Mouse (Mus musculus) WW6 (cell line): ENCODE data around the gene Actb.
"Not testable (repeated sequence)": the region's sequence is repeated elsewhere in the genome, so short reads cannot be mapped to it uniquely, and the experiment has no call there.

Source experiments
- DNase-seq: peaks from one replicate; pipeline ENCODE4 v3.0.0-alpha.2; 2013; ENCODE audit warnings: low read depth, low spot score

Actb gene

GRCm38 (mm10) chr5:142901846-142902505 is 4.6 kb downstream of the Actb start:
- no peak for DNase-seq

GRCm38 (mm10) chr5:142901355-142901802 is 5.2 kb downstream of the Actb start:
- no peak for DNase-seq

GRCm38 (mm10) chr5:142900651-142901050 is 5.9 kb downstream of the Actb start:
- DNase-seq: no peak

- DNase-seq: no peak
Observed at GRCm38 (mm10) chr5:142899932-142900533, 6.5 kb downstream of the Actb start.

GRCm38 (mm10) chr5:142899057-142899601 is 7.4 kb downstream of the Actb start:
- no peak for DNase-seq

- DNase-seq: no peak
Observed at GRCm38 (mm10) chr5:142898316-142898715, 8.2 kb downstream of the Actb start.

- no peak for DNase-seq
Observed at GRCm38 (mm10) chr5:142897568-142898248, 8.8 kb downstream of the Actb start.

- DNase-seq: no peak
Observed at GRCm38 (mm10) chr5:142896713-142897112, 9.8 kb downstream of the Actb start.

GRCm38 (mm10) chr5:142896192-142896591 is 10.4 kb downstream of the Actb start:
- no peak for DNase-seq

GRCm38 (mm10) chr5:142894918-142895613 is 11.5 kb downstream of the Actb start, which contains the start of gene Fbxl18:
Gene Fbxl18, minus strand, starts transcription at chr5:142895421.
- peak; percentile 74 for DNase-seq

GRCm38 (mm10) chr5:142891396-142891795 is 15.2 kb downstream of the Actb start:
- no peak for DNase-seq

GRCm38 (mm10) chr5:142887533-142887932 is 19.0 kb downstream of the Actb start:
- not testable (repeated sequence) for DNase-seq

- DNase-seq: no peak
Observed at GRCm38 (mm10) chr5:142886761-142887160, 19.8 kb downstream of the Actb start.

- no peak for DNase-seq
Observed at GRCm38 (mm10) chr5:142886181-142886580, 20.4 kb downstream of the Actb start.

- DNase-seq: no peak
Observed at GRCm38 (mm10) chr5:142882471-142882870, 24.1 kb downstream of the Actb start.

- no peak for DNase-seq
Observed at GRCm38 (mm10) chr5:142881936-142882335, 24.6 kb downstream of the Actb start.

- DNase-seq: no peak
Observed at GRCm38 (mm10) chr5:142880806-142881516, 25.6 kb downstream of the Actb start.

- DNase-seq: no peak
Observed at GRCm38 (mm10) chr5:142880246-142880645, 26.3 kb downstream of the Actb start.

GRCm38 (mm10) chr5:142879318-142880175 is 27.0 kb downstream of the Actb start:
- no peak for DNase-seq

GRCm38 (mm10) chr5:142878570-142878969 is 28.0 kb downstream of the Actb start:
- DNase-seq: no peak
